Mouse (Mus musculus) adrenal gland, postnatal 25 days (tissue): ENCODE results near the gene Itm2b. TPM values are rescaled to one million over a fixed set of nuclear protein-coding genes. Genes with fewer than 3 reads are reported as not detected.

Experiments used
- DNase-seq: peaks from one replicate; pipeline ENCODE4 v3.0.0; 2021; ENCODE audit warnings: mixed read lengths
- long read RNA-seq: library from polyadenylated mRNA; stranded (forward); transcript quantifications from one replicate; pipeline ENCODE4 v2.0.0, GENCODE M21; 2021
- total RNA-seq: library from RNA; stranded (reverse); gene quantifications from 2 replicates; pipeline ENCODE4 v1.2.3, GENCODE M21; 2021

The Itm2b gene
- 881 and 1,010 TPM in 2 replicates for total RNA-seq
- long read RNA-seq, transcript Itm2b-202 (5 exons, 935 nt), result minor isoform, 18 of 2,099 reads
- long read RNA-seq, transcript Itm2b-201 (6 exons, 1,796 nt), result major isoform, 2,014 of 2,099 reads
- long read RNA-seq, partial matches to known transcripts, result 25 of 2,099 reads
- long read RNA-seq, other reads (novel, unspliced or antisense), result 42 of 2,099 reads

DNA sequence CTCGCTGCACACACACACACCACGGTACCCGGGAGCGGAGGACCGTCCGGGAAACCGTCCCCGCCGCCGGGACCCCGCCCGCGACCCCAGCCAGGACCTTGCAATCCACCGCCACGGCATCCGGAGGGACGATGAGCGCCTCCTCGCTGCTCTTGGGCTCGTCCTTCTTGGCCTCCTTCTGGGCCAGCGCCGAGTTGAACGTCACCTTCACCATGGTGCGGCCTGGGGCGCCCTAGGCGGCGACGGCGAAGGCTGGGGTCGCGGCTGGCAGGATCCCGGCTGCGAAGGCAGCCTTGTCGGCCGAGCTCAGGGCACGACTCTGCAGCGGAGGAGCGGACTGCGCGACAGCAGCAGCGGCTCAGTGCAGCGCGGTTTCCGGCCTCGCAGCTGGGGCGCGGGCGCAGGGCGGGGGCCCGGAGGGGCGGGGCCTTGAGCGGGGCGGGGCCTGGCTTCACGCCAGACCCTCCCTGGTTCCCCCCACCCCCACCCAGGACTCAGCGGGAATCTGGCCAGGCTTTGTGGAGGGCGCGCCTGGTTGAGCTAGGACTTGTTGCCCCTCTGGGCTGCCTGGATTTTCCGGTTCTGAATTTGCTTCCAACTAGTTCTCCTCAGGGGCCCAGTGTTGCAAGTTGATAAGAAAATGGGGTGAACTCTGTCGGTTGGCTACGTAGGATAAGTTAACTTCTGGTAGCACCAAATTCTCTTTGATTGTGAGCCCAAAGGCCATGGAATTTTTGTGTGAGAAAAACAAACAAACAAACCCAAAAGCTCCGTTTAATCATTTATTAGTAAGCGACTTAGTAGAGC is at the start of gene Itm2b:
Gene Itm2b (minus strand): TSS at position 377 of the 807 bp plus-strand sequence.
- DNase-seq, result peak; percentile 91

DNA sequence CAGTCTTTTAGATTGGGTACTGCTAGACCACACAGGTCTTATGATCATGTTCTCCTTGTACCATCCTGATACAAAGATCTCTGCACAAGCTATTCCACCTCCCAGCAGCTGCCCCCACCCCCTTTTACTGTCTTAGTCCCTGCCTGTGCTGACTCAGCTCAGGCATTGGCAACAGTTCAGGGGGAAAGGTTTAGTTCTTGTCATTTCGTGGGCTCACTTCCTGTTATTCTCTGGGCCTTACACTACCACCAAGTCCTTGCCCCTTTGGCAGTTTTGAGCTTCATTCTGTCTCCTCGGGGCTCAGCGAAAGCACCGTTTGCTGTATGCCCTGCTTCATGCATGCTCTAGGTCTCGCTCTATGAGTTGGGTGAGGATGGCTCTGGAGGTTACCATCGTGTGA is 48.4 kb upstream of the Itm2b start:
- peak; percentile 50 for DNase-seq

DNA sequence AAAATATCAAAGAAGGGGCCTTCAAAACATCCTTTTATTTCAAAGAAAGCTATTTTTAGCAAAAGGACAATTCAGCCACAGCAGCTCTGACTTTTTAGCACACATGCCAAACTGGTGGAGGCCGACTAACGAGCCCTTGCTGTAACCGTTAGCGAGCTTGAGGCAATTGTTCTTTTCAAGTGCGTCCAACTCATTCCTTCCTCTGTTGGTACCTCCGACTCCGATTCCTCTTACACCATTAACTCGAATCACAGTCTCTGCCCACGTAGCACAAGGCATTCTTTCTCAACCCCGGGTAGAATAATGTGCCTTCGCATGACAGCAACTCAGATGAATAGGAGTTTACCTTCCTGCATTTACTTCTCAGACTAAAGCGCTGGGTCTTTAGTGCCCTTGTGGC is 45.5 kb upstream of the Itm2b start:
- no peak for DNase-seq

DNA sequence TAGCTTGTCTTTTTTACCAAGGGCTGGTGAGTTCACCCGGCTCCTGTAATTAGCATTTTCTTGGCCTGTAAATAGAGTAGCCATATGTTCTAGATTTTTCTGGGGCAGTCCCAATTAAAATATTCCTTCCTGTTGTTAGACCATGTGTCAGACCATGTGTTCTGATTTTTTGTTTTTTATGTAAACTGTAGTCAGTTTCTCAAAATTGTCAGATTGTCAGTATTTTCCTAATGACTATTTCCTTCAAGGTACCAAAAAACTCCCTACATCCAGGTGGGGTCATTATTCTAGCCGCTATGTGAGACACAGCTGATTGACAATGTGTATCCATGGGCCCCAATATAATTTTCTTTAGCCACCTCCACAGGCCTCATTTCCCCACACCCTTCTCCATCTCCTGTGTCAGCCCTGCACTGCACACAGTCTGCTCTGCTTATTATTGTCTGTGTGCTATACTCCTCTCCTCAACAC is 40.5 kb upstream of the Itm2b start:
- DNase-seq, result no peak

DNA sequence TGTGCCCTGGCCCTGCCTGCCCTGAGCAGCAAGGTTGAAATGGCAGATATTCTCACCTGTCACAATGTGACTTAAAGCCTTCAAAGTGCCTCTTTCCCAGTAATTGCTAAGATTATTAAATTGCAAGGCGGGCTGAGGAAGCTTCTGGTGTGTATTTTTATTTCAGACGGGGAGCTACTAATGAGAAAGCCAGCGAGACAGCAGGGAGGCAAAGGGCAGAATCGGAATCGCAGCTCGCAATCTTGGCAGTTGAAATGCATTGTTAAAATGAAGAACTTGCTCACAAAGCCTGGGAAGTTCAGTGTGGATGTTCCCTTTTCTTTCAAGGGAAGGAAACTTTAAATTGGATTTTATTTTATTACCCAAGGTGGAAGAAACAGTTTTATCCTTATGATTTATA is 39.9 kb upstream of the Itm2b start:
- no peak for DNase-seq

DNA sequence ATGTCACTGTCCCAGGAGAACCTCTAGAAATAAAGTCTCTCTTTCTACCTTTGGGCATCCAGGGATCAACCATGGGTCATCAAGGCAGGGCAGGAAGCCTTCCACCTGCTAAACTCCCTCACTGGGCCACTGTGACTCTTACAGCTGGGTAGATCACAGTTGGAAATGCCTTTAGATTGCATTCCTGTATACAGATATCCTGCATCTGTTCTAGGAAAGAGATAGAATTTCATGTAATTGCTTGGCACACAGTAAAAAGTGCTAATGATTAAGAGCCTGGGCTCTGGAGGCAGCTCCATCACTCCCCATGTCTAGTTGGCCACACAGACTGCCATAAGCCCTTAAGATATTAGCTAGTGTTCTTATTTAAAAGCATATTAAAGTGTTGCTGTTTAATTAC is 38.5 kb upstream of the Itm2b start:
- DNase-seq, result no peak

DNA sequence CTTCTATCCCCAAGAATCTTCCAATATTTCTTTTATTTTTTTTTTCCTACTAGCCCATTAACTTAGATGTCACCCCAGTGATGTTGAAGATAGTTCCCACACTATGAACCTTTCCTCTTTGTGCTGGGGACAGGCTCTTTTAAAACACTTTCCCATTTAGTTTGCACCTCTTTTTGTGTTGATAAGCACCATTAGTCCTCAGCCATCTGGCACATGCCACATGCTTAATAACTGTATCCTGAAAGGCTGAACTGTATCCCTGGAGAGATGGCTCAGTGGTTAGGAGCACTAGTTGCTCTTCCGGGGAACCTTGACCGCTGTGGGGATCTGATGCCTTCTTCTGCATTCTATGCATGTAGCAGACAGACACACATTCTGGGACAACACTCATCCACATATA is 37.5 kb upstream of the Itm2b start:
- no peak for DNase-seq

DNA sequence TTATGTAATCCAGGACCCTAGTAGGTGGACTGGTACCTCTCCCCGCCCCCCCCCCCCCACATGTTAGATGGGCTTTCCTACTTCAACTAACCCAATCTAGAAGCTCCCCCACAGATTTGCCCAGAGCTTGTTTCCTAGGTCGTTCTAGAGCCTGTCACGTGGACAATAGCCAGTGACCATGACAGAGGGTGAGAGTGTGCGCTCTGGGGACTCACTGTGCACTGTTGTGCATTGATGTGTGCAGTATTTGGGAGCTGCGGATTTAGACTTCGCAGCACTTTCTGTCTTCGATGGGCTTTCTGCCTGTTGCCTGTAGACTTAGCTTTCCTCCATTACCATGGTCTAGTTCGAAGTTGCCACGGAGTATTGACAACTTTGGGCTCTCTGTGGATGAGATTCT is 36.5 kb upstream of the Itm2b start:
- DNase-seq, result no peak

DNA sequence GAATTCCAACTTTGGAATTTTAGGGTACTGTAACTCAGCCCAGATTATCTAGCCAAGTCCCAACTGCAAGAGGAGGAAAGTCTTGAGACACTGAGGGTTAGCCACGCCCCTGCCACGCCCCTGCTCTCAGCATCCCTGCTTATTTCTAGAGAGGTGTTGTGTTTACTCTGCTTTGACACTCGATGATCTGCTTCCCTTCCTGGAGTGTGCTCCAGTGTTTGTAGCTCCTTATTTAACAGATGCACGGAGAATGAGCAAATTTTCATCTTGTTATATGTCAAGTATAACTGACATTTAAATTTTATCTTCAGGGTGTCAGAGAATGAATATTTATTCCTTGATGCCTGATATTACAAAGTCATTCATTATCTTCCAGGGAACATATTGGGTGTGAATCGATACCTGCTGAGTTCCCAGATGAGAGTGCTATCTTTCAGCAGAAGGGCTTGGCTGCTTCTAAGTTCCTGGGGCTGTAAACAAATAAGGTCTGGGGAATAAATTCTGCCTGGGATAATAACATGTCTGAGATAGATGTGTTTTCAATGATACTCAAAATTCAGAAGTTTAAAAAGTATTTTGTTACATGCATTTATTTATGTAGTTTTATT is 35.2 kb upstream of the Itm2b start:
- no peak for DNase-seq

DNA sequence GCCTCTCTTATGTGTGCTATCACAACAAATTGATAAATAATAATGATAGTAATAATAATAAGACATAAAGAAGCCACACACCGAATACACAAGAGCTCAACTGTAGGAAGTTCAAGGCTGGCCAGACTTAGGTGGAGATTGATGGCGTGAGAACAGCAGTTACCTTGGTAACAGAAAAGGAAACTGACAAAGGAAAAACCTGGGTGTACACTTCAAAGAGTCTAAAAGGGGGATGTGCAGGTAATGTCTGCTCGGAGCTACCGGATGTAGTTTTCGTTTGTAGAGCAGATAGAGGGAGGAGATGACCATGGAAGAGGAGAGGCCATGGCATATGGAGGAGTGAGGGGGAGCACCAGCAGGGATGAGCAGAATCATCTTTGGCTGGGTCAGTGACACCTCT is 31.4 kb upstream of the Itm2b start:
- no peak for DNase-seq

DNA sequence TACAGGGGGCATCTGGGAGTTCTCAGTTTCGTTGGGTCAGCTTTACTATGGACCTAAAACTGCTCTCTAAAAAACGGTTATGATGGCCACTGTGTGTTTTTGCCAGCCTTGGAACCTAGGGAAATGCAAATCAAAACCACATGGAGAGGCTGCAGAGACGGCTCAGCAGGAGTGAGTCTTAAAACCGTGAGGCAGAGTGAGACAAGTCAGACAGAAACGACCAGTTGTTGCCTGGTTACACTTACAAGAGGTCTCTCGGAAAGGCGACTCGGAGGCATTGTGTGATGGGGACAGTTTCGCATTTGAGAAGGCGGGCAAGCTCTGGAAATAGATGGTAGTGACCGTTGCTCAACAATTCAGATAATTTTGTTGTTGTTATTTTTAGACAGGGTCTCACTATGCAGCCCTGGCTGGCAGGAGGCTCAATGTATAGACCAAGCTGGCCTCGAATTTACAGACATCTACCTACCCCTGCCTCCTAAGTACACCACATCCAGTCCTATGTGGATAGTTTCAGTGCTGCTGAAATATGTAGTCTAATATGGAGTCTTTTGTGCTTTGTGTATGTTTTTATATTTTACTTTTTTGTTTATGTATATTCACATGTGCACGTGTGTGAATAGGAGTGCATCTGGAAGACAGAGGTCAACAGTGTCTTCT is 30.4 kb upstream of the Itm2b start:
- DNase-seq, result no peak

DNA sequence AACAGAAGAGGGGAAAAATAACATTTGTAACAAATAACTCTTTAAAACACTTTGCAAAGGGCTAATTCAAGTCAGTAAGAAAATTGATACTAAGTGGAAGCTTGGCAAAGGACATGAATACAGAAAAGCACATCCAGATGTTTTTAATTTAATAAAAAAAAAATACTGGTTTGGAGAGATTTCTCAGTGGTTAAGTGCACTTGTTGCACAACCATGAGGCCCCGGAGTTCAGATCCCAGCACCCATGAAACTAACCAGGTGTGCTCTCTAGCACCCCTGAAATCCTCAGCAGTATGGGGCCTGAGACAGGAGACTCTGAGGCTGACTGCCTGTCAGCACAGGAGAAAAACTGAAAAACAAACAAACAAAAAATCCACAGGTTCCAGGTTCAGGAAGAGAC is 26.6 kb upstream of the Itm2b start:
- DNase-seq, result no peak

DNA sequence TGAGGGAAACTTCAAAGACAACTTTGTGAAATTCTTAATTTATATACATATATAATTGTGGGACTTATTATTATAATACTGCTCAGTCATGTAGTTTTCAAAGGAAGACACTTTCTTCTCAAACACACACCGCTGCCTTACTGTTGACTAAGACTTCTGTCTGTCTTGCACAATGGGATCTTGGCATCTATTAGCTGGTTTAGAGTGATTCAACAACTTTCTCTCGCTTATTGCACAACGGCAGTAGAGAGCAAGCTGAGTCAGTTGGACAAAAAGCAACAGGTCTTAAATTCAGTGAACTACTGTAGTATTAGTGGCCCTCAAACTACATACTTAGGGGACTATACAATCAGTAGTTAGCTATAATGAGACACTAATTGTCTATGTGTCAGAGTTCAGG is 25.0 kb upstream of the Itm2b start:
- no peak for DNase-seq

DNA sequence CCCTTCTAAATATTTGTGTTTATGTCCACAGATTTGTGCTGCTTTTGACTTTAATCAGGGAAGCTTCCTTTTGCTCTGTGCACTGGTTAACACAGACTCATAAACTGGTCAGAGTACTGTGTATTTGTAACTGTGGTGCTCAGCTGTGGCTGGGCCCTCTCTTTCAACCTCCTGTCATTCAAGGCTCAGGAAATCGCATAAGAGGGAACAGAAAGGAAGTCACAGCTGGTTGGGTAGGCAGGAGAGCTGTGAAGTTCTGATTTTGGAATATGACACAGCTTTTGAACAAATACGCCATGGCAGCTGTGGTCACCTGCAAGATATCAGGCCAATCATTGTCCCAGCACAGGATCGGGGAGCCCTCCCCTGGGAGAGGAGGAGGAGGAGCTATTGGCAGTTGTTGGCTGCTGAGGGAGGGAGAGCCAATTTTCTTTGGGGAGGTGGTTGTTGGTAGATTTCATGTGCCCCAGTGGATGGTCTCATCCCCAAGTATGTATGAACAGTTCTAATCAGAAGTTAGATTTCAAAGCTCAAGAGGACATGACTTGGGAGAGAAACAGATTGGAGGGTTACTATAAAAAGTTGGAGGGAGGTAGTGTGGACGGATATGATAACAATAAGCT is 23.2 kb upstream of the Itm2b start:
- DNase-seq, result no peak

DNA sequence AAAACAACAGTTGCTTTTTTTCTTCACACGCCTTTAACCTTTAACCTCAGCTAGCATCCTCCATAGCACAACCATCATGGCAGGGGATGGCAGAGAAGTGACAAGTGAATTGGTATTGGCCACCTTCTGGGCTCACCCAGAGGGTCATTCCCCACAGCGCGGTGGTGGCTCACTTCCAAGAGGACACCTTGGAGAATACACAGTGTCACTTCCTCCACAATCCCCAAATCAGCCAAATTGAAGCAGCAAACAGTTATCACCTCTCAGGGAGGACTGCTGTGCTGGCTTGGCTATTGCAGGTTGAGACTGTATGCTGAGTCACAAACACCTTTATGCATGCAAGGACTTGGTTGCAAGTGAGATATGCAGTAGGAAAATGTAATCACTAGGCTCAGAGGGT is 18.9 kb upstream of the Itm2b start:
- DNase-seq, result no peak

DNA sequence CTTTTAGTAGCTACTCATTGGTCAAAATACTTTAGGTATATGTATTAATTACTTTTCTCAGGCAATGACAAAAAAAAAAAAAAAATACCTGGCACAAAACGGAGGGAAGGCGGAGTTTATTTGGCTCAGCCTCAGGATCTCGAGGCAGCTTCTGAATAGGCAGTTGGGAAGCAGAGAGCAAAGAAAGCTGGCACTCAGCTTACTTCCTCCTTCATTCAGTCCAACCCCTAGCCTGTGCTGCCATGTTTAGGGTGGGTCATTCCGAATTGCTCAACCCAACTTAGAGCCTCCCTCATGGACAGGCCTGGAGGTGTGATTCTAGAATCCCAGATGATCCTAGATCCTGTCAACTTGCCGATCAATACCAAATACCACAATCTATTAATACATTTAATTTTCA is 18.3 kb upstream of the Itm2b start:
- DNase-seq, result no peak

DNA sequence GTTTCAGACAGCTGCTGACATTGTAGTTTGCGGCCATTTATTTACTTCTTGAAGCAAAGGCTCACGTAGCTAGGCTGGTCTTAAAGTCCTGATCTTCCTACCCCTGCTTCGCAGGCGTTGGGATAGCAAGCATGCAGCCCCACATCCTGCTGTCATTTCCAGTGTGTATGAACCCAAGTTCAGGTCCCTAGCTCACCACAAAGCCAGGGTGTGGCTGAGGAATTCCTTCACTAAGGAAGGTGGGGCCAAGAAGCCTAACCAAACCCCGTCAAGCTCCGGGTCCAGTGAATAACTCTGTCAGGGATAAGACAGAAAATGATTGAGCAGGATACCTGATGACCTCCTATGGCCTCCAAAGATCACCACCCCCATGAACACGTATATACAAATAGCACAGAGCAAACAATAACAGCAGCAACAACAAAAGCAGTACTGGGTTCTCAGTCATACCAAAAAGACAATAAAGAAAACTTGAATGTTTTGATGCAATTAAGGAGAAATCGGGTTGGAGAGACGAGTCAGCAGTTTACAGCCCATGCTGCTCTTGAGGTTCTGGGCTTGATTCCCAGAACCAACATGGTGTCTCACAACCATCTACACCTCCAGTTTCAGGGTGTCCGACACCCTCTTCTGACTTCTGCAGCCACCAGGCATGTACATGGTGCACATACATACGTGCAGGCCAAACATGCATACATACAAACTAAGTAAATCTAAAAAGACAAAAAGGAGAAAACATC is 17.4 kb upstream of the Itm2b start:
- DNase-seq, result no peak

DNA sequence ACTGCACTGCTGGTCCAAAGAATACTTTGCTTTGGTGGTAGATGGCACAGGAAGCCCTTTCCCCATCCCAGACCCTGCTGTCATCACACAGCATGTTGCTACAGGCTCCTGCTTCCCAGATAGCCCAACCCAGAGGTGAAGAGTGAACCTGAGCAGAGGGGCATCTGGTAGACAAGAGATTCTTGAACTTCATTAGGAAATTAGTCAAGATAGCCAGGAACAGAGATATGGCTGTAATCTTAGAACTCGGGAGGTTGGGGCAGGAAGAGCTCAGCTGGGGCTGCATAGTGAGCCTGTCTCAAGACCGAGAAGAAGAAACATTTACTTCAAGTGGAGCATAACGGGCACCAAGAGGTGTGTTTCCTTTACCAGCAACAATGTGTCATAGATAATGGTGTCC is 16.3 kb upstream of the Itm2b start:
- no peak for DNase-seq

DNA sequence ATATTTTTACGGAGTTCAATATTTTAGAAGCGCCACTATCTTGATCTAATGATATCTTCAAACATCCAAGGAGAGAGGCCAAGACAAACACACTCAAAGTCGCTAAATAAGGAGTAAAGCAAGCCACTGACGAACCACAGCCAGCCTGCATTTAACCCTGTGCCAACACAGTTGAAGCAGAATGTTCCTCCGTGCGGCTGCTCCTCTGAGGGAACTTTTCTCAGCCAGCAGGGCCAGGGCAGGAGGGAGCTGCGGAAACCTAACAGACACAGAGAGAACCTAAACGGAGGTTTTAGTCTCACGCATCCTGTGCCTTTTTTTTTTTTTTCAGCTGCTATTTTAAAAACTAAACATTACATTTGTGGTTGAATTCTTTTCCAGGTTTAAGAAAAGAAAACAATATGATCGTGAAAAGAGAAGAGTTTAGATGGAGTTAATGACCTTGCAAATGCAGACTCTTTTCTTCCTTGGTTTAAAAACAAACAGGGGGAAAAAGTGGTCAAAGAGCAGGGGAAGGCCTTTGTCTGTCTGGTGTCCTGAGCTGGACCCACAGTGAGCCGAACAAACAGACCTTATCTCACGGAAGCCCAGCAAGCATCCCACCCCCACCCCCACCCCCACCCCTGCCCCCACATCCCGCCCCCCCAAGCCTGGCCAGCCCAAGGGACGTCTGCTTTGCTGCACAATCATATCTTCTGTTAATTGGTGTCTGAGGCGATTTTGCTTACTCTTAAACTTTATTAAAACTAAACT is 15.0 kb upstream of the Itm2b start:
- no peak for DNase-seq

DNA sequence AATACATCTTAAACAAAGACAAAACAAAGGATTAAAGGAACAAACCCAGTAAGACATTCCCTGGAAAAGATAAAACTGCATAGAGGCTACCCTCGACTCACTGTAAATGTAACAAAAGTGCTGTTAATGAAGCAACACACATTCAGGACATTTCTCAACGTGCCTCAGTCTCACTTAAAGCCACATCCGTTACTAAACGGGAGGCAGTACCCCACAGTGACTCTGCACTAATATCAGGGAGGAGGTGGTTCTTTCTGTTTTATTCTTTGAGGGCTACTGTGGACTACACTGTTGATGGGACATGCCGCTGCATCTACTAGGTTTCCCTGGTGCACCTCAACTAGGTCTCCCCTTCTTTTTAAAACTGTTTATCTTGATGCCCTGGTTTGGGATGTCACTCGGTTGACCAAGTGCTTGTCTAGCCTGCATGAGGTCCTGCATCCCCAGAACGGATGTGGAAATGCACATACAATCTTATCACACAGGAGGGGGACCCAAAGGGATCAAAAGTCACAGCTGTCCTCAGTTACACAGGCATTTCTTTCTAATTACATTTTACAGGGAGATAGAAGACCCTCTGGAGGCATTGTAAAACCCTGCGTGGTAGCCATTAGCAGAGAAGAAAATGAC is 13.4 kb upstream of the Itm2b start:
- no peak for DNase-seq

DNA sequence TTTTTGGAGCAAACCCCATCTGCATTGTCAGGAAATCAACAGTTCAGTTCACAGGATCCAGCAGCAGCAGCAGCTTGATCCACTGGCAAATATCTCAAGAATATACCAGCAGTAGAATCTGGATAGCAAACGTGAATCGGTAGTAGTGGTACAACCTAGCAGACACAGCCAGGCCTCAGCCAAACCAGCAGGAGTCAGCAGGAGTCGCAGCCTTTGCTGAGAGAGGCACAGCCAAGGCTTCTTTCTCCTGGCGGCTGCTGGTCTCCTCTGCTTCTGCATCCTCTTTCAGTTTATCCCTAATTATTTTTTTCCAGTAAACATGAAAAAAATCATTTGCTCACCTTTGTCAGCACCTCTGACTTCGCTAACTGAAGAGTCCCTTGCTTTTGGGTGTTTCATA is 10.7 kb upstream of the Itm2b start:
- no peak for DNase-seq
